8 mouse cellular contexts compared by ENCODE assay signal in genomic region chr5:122401303-122401640, GRCm38 (mm10). TPM values are rescaled to one million over a fixed set of nuclear protein-coding genes. Genes with fewer than 3 reads are reported as not detected.
A peak's percentile ranks its signal among the peaks of the same experiment; 100 is the strongest.
DNase-seq lines count a peak whose midpoint lies in the region; ATAC-seq and TF ChIP-seq lines count a peak whose summit lies in the region.
"Had no signal": no experiment of that assay in that cellular context is flagged by ENCODE, and none has a peak within 500 bp of the region (broad histone marks: within the 10 kb centered on the region; RNA-seq: fewer than 3 reads in every experiment).

No protein-coding gene starts in this region.

- peaks cover 11% of the 10 kb centered on the region for H3K4me1 ChIP-seq in G1E (ENCODE audit: insufficient read depth, low read depth, low read length)
- H3K4me1 ChIP-seq in cerebellum, adult 2 months (ENCODE audit: control insufficient read depth, insufficient read depth, low read length), result peaks cover 15% of the 10 kb centered on the region; the same call in 1 of the 2 replicates
- H3K4me1 ChIP-seq in spleen, adult 2 months (ENCODE audit: control insufficient read depth, insufficient read depth, insufficient read length), result peaks cover 13% of the 10 kb centered on the region

- peak; percentile 65 for DNase-seq in CD4-positive helper T cell, adult 2 months (ENCODE audit: low read depth, low spot score)
- DNase-seq in G1E (ENCODE audit: low spot score), result peak; percentile 40
- peak; percentile 77 to 87 for DNase-seq in cerebellum, adult 2 months
- DNase-seq in gastrocnemius, postnatal 10 days, result peak; percentile 80
- DNase-seq in kidney, postnatal 36 days, result peak; percentile 67 to 85
- DNase-seq in lung, postnatal 36 days, result peak; percentile 73
- peak in 1 of 2 experiments; percentile 54 for DNase-seq in spleen, adult 2 months (ENCODE audit: low read depth in 1 of 2, low spot score in 2 of 2)

- no peak overlapping the region for H3K27ac ChIP-seq in cerebellum, adult 2 months (ENCODE audit: insufficient read depth, low read length)
- no peak overlapping the region for H3K27ac ChIP-seq in spleen, adult 2 months (ENCODE audit: insufficient read depth, low read length)

- H3K27me3 ChIP-seq in G1E (ENCODE audit: insufficient read depth, low read length), result no peaks in the 10 kb centered on the region
- H3K27me3 ChIP-seq in cerebellum, adult 2 months (ENCODE audit: control insufficient read depth, insufficient read depth, low read length), result no peaks in the 10 kb centered on the region
- H3K27me3 ChIP-seq in spleen, adult 2 months (ENCODE audit: control insufficient read depth, insufficient read depth, low read length), result no peaks in the 10 kb centered on the region
- H3K27me3 ChIP-seq: heart, embryonic 15.5 days had no signal

- TF ChIP-seq POLR2A in cerebellum, adult 2 months (IDR thresholded peaks at IDR 0.05; ENCODE audit: borderline replicate concordance, insufficient read depth, low read length), result no peak
- TF ChIP-seq POLR2A in spleen, adult 2 months (IDR thresholded peaks at IDR 0.05; ENCODE audit: low read depth, low read length), result no peak

- ATAC-seq in G1E (ENCODE audit: extremely low read depth, insufficient number of reproducible peaks, low FRiP score, poor library complexity, severe bottlenecking), result no peak

- peak; percentile 97 for TF ChIP-seq CTCF in G1E (IDR thresholded peaks at IDR 0.05; ENCODE audit: low read depth, low read length)
- TF ChIP-seq CTCF in cerebellum, adult 2 months (IDR thresholded peaks at IDR 0.05; ENCODE audit: borderline replicate concordance, insufficient read depth, low read depth, low read length), result peak; percentile 98
- peak; percentile 87 for TF ChIP-seq CTCF in spleen, adult 2 months (IDR thresholded peaks at IDR 0.05; ENCODE audit: extremely low read depth, insufficient read depth, insufficient read length, insufficient replicate concordance)

- no peak overlapping the region for H3K4me3 ChIP-seq in G1E (ENCODE audit: low read depth, low read length)
- no peak overlapping the region for H3K4me3 ChIP-seq in cerebellum, adult 2 months (replicated peaks; ENCODE audit: insufficient read depth, low read depth, low read length)
- no peak overlapping the region for H3K4me3 ChIP-seq in spleen, adult 2 months (ENCODE audit: extremely low read depth, insufficient read depth, insufficient read length)
- H3K4me3 ChIP-seq: heart, embryonic 15.5 days had no signal

- 10% methylated on average over 8 of the region's 8 CpGs for WGBS in cerebellum, adult 2 months
- WGBS in spleen, adult 2 months, result 40% methylated on average over 8 of the region's 8 CpGs

- peaks cover 99% of the 10 kb centered on the region for H3K36me3 ChIP-seq in G1E (replicated peaks)
- peaks cover 52% of the 10 kb centered on the region for H3K36me3 ChIP-seq in spleen, adult 2 months (ENCODE audit: control insufficient read depth, insufficient read depth, low read length)

- H3K9me3 ChIP-seq in G1E (replicated peaks), result no peaks in the 10 kb centered on the region
- H3K9me3 ChIP-seq: heart, embryonic 15.5 days had no signal

RNA-seq across cellular contexts. Expression of gene Arpc3, which starts 9.6 kb away (rescaled TPM):
- total RNA-seq in G1E (2014; fragmentation: Nextera tagmentation), result 104 and 112 TPM in 2 replicates
- total RNA-seq in G1E (2017), result 708 and 715 TPM in 2 replicates
- polyA plus RNA-seq in G1E (2012), result 31.1 and 47.6 TPM in 2 replicates
- 189 and 203 TPM in 2 replicates for polyA plus RNA-seq in cerebellum, adult 2 months (2012; rRNA removed)
- total RNA-seq in gastrocnemius, postnatal 10 days (2021), result 10 to 100 TPM; 75.9 to 89.9 TPM
- 134 and 154 TPM in 2 replicates for polyA plus RNA-seq in spleen, adult 2 months (2012; rRNA removed)

RNA-seq across cellular contexts. Expression of gene Anapc7, which starts 20.2 kb away (rescaled TPM):
- total RNA-seq in G1E (2014; fragmentation: Nextera tagmentation), result 24.5 and 25.2 TPM in 2 replicates
- total RNA-seq in G1E (2017), result 26.1 and 34.2 TPM in 2 replicates
- polyA plus RNA-seq in G1E (2012), result 14.7 and 21.8 TPM in 2 replicates
- 36.0 and 38.0 TPM in 2 replicates for polyA plus RNA-seq in cerebellum, adult 2 months (2012; rRNA removed)
- 10 to 100 TPM; 21.5 to 25.4 TPM for total RNA-seq in gastrocnemius, postnatal 10 days (2021)
- 18.0 and 21.2 TPM in 2 replicates for polyA plus RNA-seq in spleen, adult 2 months (2012; rRNA removed)

RNA-seq across cellular contexts. Expression of gene Fam216a, which starts 29.1 kb away (rescaled TPM):
- 46.5 and 61.5 TPM in 2 replicates for total RNA-seq in G1E (2014; fragmentation: Nextera tagmentation)
- total RNA-seq in G1E (2017), result 53.4 and 61.1 TPM in 2 replicates
- 69.9 and 93.7 TPM in 2 replicates for polyA plus RNA-seq in G1E (2012)
- 94.8 and 98.5 TPM in 2 replicates for polyA plus RNA-seq in cerebellum, adult 2 months (2012; rRNA removed)
- total RNA-seq in gastrocnemius, postnatal 10 days (2021), result 10 to 100 TPM in 1 of 2 experiments, 1 to 10 TPM in 1; 9.7 to 11.5 TPM
- 7.4 and 10.0 TPM in 2 replicates for polyA plus RNA-seq in spleen, adult 2 months (2012; rRNA removed)

RNA-seq across cellular contexts. Expression of gene Gpn3, which starts 29.6 kb away (rescaled TPM):
- total RNA-seq in G1E (2014; fragmentation: Nextera tagmentation) (55.2 and 59.0 TPM in 2 replicates), G1E (2017) (52.6 and 55.2 TPM in 2 replicates)
- polyA plus RNA-seq in G1E (2012), result 46.4 and 48.8 TPM in 2 replicates
- polyA plus RNA-seq in cerebellum, adult 2 months (2012; rRNA removed), result 46.5 and 48.7 TPM in 2 replicates
- total RNA-seq in gastrocnemius, postnatal 10 days (2021), result 10 to 100 TPM; 23.1 to 24.4 TPM
- polyA plus RNA-seq in spleen, adult 2 months (2012; rRNA removed), result 55.5 and 75.5 TPM in 2 replicates

RNA-seq across cellular contexts. Expression of gene Vps29, which starts 47.1 kb away (rescaled TPM):
- 147 and 207 TPM in 2 replicates for total RNA-seq in G1E (2014; fragmentation: Nextera tagmentation)
- 228 and 249 TPM in 2 replicates for total RNA-seq in G1E (2017)
- polyA plus RNA-seq in G1E (2012), result 9.8 and 13.5 TPM in 2 replicates
- polyA plus RNA-seq in cerebellum, adult 2 months (2012; rRNA removed), result 170 and 180 TPM in 2 replicates
- total RNA-seq in gastrocnemius, postnatal 10 days (2021), result 10 to 100 TPM; 60.3 to 72.5 TPM
- 19.5 and 21.9 TPM in 2 replicates for polyA plus RNA-seq in spleen, adult 2 months (2012; rRNA removed)
